In the genomic region with DNA sequence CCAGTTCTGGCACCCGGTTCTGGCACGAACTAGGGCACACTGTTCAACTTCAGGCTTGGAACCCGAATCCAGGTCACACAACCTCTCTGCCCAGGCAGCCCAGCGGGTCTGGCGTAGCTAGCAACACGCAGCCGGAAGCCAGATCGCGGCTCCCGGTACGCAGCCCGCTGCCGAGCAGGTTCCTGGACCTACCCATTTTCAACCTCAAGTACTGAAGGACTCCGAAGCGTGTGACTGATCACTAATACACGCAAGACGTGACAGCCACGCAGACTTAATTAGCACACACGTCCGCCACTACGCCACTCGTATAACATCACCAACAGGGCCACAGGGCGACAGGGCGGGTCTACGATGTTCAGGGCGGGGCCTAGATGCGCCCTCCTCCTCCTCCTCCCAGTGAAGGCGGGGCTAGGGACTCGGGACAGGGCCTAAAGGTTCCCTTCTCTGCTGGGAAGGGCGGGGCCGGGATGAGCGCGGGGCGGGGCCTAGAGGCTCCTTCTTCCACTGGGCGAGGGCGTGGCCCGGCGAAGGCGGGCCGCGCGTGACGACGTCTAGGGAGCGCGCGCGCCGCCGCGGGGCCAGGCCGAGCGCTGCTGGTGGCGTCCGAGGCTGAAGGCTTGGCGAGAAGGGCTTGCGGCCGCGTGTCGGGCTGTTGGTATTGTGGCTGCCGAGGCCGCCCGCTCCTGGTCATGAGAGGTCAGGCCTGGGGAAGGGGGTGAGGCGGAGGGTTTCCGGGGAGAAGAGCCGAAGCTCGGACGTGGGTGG, we compare ENCODE assay signal across 8 mouse cellular contexts. TPM values are rescaled to one million over a fixed set of nuclear protein-coding genes. Genes with fewer than 3 reads are reported as not detected.
DNase-seq lines count a peak whose midpoint lies in the region; ATAC-seq and TF ChIP-seq lines count a peak whose summit lies in the region.

A gene (plus strand): TSS at position 557 of the 768 bp plus-strand sequence.

- no peaks in the 10 kb centered on the region for H3K9me3 ChIP-seq in ES-E14 (ENCODE audit: control insufficient read depth, insufficient read depth, low read depth, low read length)
- H3K9me3 ChIP-seq in forebrain, embryonic 15.5 days = no peaks in the 10 kb centered on the region

- H3K27me3 ChIP-seq in forebrain, embryonic 15.5 days = no peaks in the 10 kb centered on the region

- ATAC-seq in forebrain, embryonic 15.5 days (replicated peaks) = peak; percentile 98
- ATAC-seq in neutrophil, adult 5-6 weeks (ENCODE audit: extremely low read depth, insufficient number of reproducible peaks, low FRiP score, poor library complexity, severe bottlenecking) = peak; percentile 99

- peak within 1 kb of the TSS; percentile 58 for H3K4me2 ChIP-seq in forebrain, embryonic 15.5 days (replicated peaks)

- no peak within 1 kb of the TSS; the same call in 1 of the 2 replicates for H3K27ac ChIP-seq in ES-E14 (ENCODE audit: insufficient read depth, low read depth, low read length, poor library complexity, severe bottlenecking)
- H3K27ac ChIP-seq in forebrain, embryonic 15.5 days (replicated peaks) = peak within 1 kb of the TSS; percentile 83

- no peaks in the 10 kb centered on the region for H3K36me3 ChIP-seq in ES-E14 (ENCODE audit: control insufficient read depth, insufficient read depth, low read length, poor library complexity, severe bottlenecking)
- H3K36me3 ChIP-seq in forebrain, embryonic 15.5 days = peaks cover under 1% of the 10 kb centered on the region; the same call in 1 of the 2 replicates

- H3K4me1 ChIP-seq in ES-E14 (ENCODE audit: control insufficient read depth in 2 of 2, insufficient read depth in 2 of 2, low read length in 2 of 2, poor library complexity in 1 of 2) = no peaks in the 10 kb centered on the region
- peaks cover 10% of the 10 kb centered on the region for H3K4me1 ChIP-seq in forebrain, embryonic 15.5 days
- 0 out of 2 replicates have a peak, but pooled peaks cover 2% of the 10 kb centered on the region for H3K4me1 ChIP-seq in lung, adult 2 months (ENCODE audit: control insufficient read depth, insufficient read depth, low read length)

- in situ Hi-C loops in ES-E14 (cut with MboI; ENCODE audit: low sequenced_read_pairs in 2 of 2, unreplicated experiment in 2 of 2) = no loop called here

- DNase-seq in ES-E14 (ENCODE audit: low read depth, low spot score) = peak; percentile 97
- peak; percentile 99 for DNase-seq in cerebellum, adult 11-12 months
- peak; percentile 98 for DNase-seq in heart, postnatal 25 days (ENCODE audit: low spot score)
- DNase-seq in layer of hippocampus, adult 18-20 months (ENCODE audit: low spot score in 2 of 2) = peak; percentile 96 to 98
- peak; percentile 98 for DNase-seq in lung, adult 2 months
- peak; percentile 98 to 99 for DNase-seq in thymus, adult 18-20 months

- no peak for TF ChIP-seq CTCF in lung, adult 2 months (IDR thresholded peaks at IDR 0.05; ENCODE audit: insufficient read depth, low read length)

- H3K4me3 ChIP-seq in ES-E14 (ENCODE audit: insufficient read depth in 1 of 2, low read depth in 1 of 2, low read length in 2 of 2, poor library complexity in 1 of 2, severe bottlenecking in 1 of 2) = peak within 1 kb of the TSS; percentile 85 to 95
- peak within 1 kb of the TSS; percentile 76 for H3K4me3 ChIP-seq in forebrain, embryonic 15.5 days
- H3K4me3 ChIP-seq in lung, adult 2 months (replicated peaks; ENCODE audit: extremely low read depth, low read depth, low read length) = peak within 1 kb of the TSS; percentile 84

- peak within 1 kb of the TSS; percentile 86 for H3K9ac ChIP-seq in ES-E14 (ENCODE audit: insufficient read depth, low read depth, low read length, poor library complexity, severe bottlenecking)
- H3K9ac ChIP-seq in forebrain, embryonic 15.5 days (replicated peaks) = peak within 1 kb of the TSS; percentile 75

- WGBS in forebrain, embryonic 15.5 days = under 1% methylated on average over 68 of the region's 68 CpGs
- under 1% methylated on average over 68 of the region's 68 CpGs for WGBS in lung, adult 2 months

- TF ChIP-seq POLR2A in lung, adult 2 months (IDR thresholded peaks at IDR 0.05; ENCODE audit: borderline replicate concordance, extremely low read depth, low read depth, low read length) = peak; percentile 96

- intact Hi-C loops in heart, postnatal 25 days (cut with DNase I) = loop anchor here (5.0 kb wide), 1 partner anchor 282 kb away; a partner anchor contains a TSS

TF ChIP-seq in ES-E14, 5 proteins besides CTCF, POLR2A, EP300 and RAD21:
- TF ChIP-seq MAFK (IDR thresholded peaks at IDR 0.05; ENCODE audit: insufficient read depth, low read depth, low read length) = 0 out of 2 replicates have a peak, but pooled peaks have one; percentile 9
- no peak for TF ChIP-seq ZNF384 (IDR thresholded peaks at IDR 0.05; ENCODE audit: low read depth, low read length)
- TF ChIP-seq HCFC1 (IDR thresholded peaks at IDR 0.05; ENCODE audit: borderline replicate concordance, insufficient read depth, low read length) = peak; percentile 55; the same call in 1 of the 2 replicates

RNA-seq across cellular contexts. Expression of the gene that starts here (rescaled TPM):
- total RNA-seq in ES-E14 (2012; rRNA removed) = 33.5 and 34.5 TPM in 2 replicates
- polyA plus RNA-seq in forebrain, embryonic 15.5 days (2015; fragmentation: Nextera tagmentation; extraction: Ambion mirVana) = 19.2 TPM in 2 replicates
- total RNA-seq in heart, postnatal 25 days (2021) = 10 to 100 TPM; 27.3 to 32.6 TPM
- total RNA-seq in layer of hippocampus, adult 18-20 months (2021) = 10 to 100 TPM; 29.2 to 29.3 TPM
- polyA plus RNA-seq in lung, adult 2 months (2012; rRNA removed) = 4.1 and 4.4 TPM in 2 replicates
- 15.2 and 19.8 TPM in 2 replicates for total RNA-seq in neutrophil, adult 5-6 weeks (2017)
